Mouse (Mus musculus) embryonic facial prominence, embryonic 12.5 days (tissue): Measurements from ENCODE around the gene Ppm1f. TPM values are rescaled to one million over a fixed set of nuclear protein-coding genes. Genes with fewer than 3 reads are reported as not detected.
"Not testable (repeated sequence)": the region's sequence is repeated elsewhere in the genome, so short reads cannot be mapped to it uniquely, and the experiment has no call there.

Experiments
- ATAC-seq: fragments of 200-750 bp; cut with Nextera tagmentation; 2 replicates; pipeline ENCODE4 v1.8.0; 2017; ENCODE audit not compliant: insufficient number of reproducible peaks, insufficient read depth, low FRiP score, low TSS enrichment
- H3K27ac ChIP-seq: fragments of 300-500 bp; sonication (generic); 2 replicates; pipeline ENCODE4 v1.5.1; 2016; ENCODE audit warnings: mild to moderate bottlenecking
- H3K27me3 ChIP-seq: fragments of 300-500 bp; sonication (generic); 2 replicates; pipeline ENCODE4 v1.6.1; 2016; ENCODE audit warnings: mild to moderate bottlenecking, moderate library complexity
- H3K36me3 ChIP-seq: fragments of 300-500 bp; sonication (generic); 2 replicates; pipeline ENCODE4 v1.6.1; 2016; ENCODE audit warnings: mild to moderate bottlenecking
- H3K4me1 ChIP-seq: fragments of 300-500 bp; sonication (generic); 2 replicates; pipeline ENCODE4 v1.6.1; 2016
- H3K4me2 ChIP-seq: fragments of 300-500 bp; sonication (generic); replicated peaks from 2 replicates; pipeline ENCODE4 v1.6.1; 2016; ENCODE audit warnings: mild to moderate bottlenecking, moderate library complexity
- H3K4me3 ChIP-seq: fragments of 300-500 bp; sonication (generic); 2 replicates; pipeline ENCODE4 v1.5.1; 2016; ENCODE audit warnings: mild to moderate bottlenecking
- H3K9ac ChIP-seq: fragments of 300-500 bp; sonication (generic); 2 replicates; pipeline ENCODE4 v1.6.1; 2016; ENCODE audit warnings: mild to moderate bottlenecking, moderate library complexity
- H3K9me3 ChIP-seq: fragments of 300-500 bp; sonication (generic); 2 replicates; pipeline ENCODE4 v1.6.1; 2016; ENCODE audit warnings: mild to moderate bottlenecking, moderate library complexity
- WGBS: fragments of 180-500 bp; shearing (Covaris S2); methylation state at CpG from one replicate; pipeline ENCODE4 v1.1.7; 2016; 5-methylcytosine and 5-hydroxymethylcytosine counted together
- polyA plus RNA-seq: library from polyadenylated mRNA; unstranded; fragments of >200 nt; fragmentation: Nextera tagmentation; extraction: Ambion mirVana; gene quantifications from 2 replicates; pipeline ENCODE4 v1.2.1, GENCODE M21; 2016

The Ppm1f gene
- polyA plus RNA-seq, 1 experiment from 2014 or later, result 36.3 TPM

GRCm38 (mm10) chr16:16913440-16913839 is 17.2 kb downstream of the Ppm1f start:
- H3K4me1 ChIP-seq, result no peaks in the 10 kb centered on the region
- H3K9ac ChIP-seq, result no peak overlapping the region
- H3K36me3 ChIP-seq, result peaks cover 68% of the 10 kb centered on the region
- H3K4me2 ChIP-seq, result no peak overlapping the region
- no peak for ATAC-seq
- no peak overlapping the region for H3K4me3 ChIP-seq
- WGBS, result 70% methylated on average over 1 of the region's 1 CpGs
- H3K9me3 ChIP-seq, result no peaks in the 10 kb centered on the region
- no peak overlapping the region for H3K27ac ChIP-seq
- no peaks in the 10 kb centered on the region for H3K27me3 ChIP-seq

- no peak overlapping the region for H3K9ac ChIP-seq
- H3K27me3 ChIP-seq, result no peaks in the 10 kb centered on the region
- 94% methylated on average over 7 of the region's 7 CpGs for WGBS
- no peaks in the 10 kb centered on the region for H3K4me1 ChIP-seq
- ATAC-seq, result no peak
- H3K9me3 ChIP-seq, result no peaks in the 10 kb centered on the region
- H3K36me3 ChIP-seq, result peaks cover 84% of the 10 kb centered on the region
- H3K4me2 ChIP-seq, result no peak overlapping the region
- no peak overlapping the region for H3K4me3 ChIP-seq
- H3K27ac ChIP-seq, result no peak overlapping the region
These were observed 22.3 kb downstream of the Ppm1f start for GRCm38 (mm10) chr16:16918441-16919117.

GRCm38 (mm10) chr16:16921021-16921435 is 24.8 kb downstream of the Ppm1f start:
- peaks cover 78% of the 10 kb centered on the region for H3K36me3 ChIP-seq
- no peak for ATAC-seq

GRCm38 (mm10) chr16:16924481-16924880 is 28.2 kb downstream of the Ppm1f start:
- no peak overlapping the region for H3K4me2 ChIP-seq
- no peak for ATAC-seq
- H3K36me3 ChIP-seq, result peaks cover 48% of the 10 kb centered on the region
- H3K9me3 ChIP-seq, result no peaks in the 10 kb centered on the region
- no peaks in the 10 kb centered on the region for H3K4me1 ChIP-seq
- no peak overlapping the region for H3K4me3 ChIP-seq
- H3K9ac ChIP-seq, result no peak overlapping the region
- WGBS, result 91% methylated on average over 3 of the region's 3 CpGs
- H3K27me3 ChIP-seq, result no peaks in the 10 kb centered on the region
- H3K27ac ChIP-seq, result no peak overlapping the region

More at GRCm38 (mm10) chr16:16921021-16921435, 24.8 kb downstream of the Ppm1f start:
- no peaks in the 10 kb centered on the region for H3K4me1 ChIP-seq
- no peak overlapping the region for H3K9ac ChIP-seq
- no peak overlapping the region for H3K4me3 ChIP-seq
- no peaks in the 10 kb centered on the region for H3K27me3 ChIP-seq
- 71% methylated on average over 3 of the region's 3 CpGs for WGBS
- H3K4me2 ChIP-seq, result no peak overlapping the region
- no peaks in the 10 kb centered on the region for H3K9me3 ChIP-seq
- H3K27ac ChIP-seq, result no peak overlapping the region

GRCm38 (mm10) chr16:16926536-16926935 is 30.3 kb downstream of the Ppm1f start:
- no peaks in the 10 kb centered on the region for H3K9me3 ChIP-seq
- H3K36me3 ChIP-seq, result peaks cover 31% of the 10 kb centered on the region
- H3K27me3 ChIP-seq, result no peaks in the 10 kb centered on the region
- no peak overlapping the region for H3K4me3 ChIP-seq
- H3K9ac ChIP-seq, result no peak overlapping the region
- WGBS, result 66% methylated on average over 5 of the region's 5 CpGs
- H3K4me2 ChIP-seq, result no peak overlapping the region
- no peak overlapping the region for H3K27ac ChIP-seq
- H3K4me1 ChIP-seq, result no peaks in the 10 kb centered on the region
- ATAC-seq, result no peak

GRCm38 (mm10) chr16:16928908-16929307 is 32.6 kb downstream of the Ppm1f start:
- not testable (repeated sequence) for H3K9me3 ChIP-seq, H3K27me3 ChIP-seq, H3K9ac ChIP-seq, H3K4me1 ChIP-seq, H3K4me3 ChIP-seq, ATAC-seq, H3K27ac ChIP-seq, H3K4me2 ChIP-seq
- peaks cover 12% of the 10 kb centered on the region for H3K36me3 ChIP-seq
- WGBS, result 63% methylated on average over 3 of the region's 3 CpGs

- Histone ChIP-seq H3K9me3 (no peaks in the 10 kb centered on the region), H3K9ac (no peak overlapping the region), H3K27ac (no peak overlapping the region), H3K27me3 (no peaks in the 10 kb centered on the region), H3K36me3 (no peaks in the 10 kb centered on the region), H3K4me3 (no peak overlapping the region), H3K4me1 (no peaks in the 10 kb centered on the region), H3K4me2 (no peak overlapping the region)
- WGBS, result 79% methylated on average over 3 of the region's 3 CpGs
- no peak for ATAC-seq
These were observed 34.1 kb downstream of the Ppm1f start for GRCm38 (mm10) chr16:16930326-16930725.

- WGBS, result 80% methylated on average over 5 of the region's 5 CpGs
- Histone ChIP-seq H3K4me1 (no peaks in the 10 kb centered on the region), H3K4me2 (no peak overlapping the region), H3K27me3 (no peaks in the 10 kb centered on the region), H3K9ac (no peak overlapping the region), H3K27ac (no peak overlapping the region), H3K36me3 (no peaks in the 10 kb centered on the region), H3K4me3 (no peak overlapping the region), H3K9me3 (no peaks in the 10 kb centered on the region)
- no peak for ATAC-seq
These were observed 34.6 kb downstream of the Ppm1f start for GRCm38 (mm10) chr16:16930810-16931296.

- Histone ChIP-seq H3K27me3 (no peaks in the 10 kb centered on the region), H3K36me3 (no peaks in the 10 kb centered on the region), H3K9me3 (no peaks in the 10 kb centered on the region), H3K27ac (no peak overlapping the region), H3K9ac (no peak overlapping the region), H3K4me1 (no peaks in the 10 kb centered on the region), H3K4me3 (no peak overlapping the region), H3K4me2 (no peak overlapping the region)
- 96% methylated on average over 9 of the region's 9 CpGs for WGBS
- ATAC-seq, result no peak
These were observed 43.3 kb downstream of the Ppm1f start for GRCm38 (mm10) chr16:16939543-16939942.

- H3K4me3 ChIP-seq, result no peak overlapping the region
- no peak overlapping the region for H3K4me2 ChIP-seq
- no peak overlapping the region for H3K27ac ChIP-seq
- H3K4me1 ChIP-seq, result no peaks in the 10 kb centered on the region
- no peaks in the 10 kb centered on the region for H3K36me3 ChIP-seq
- H3K27me3 ChIP-seq, result no peaks in the 10 kb centered on the region
- no peak overlapping the region for H3K9ac ChIP-seq
- no peaks in the 10 kb centered on the region for H3K9me3 ChIP-seq
- WGBS, result 94% methylated on average over 2 of the region's 2 CpGs
- ATAC-seq, result no peak
These were observed 44.8 kb downstream of the Ppm1f start for GRCm38 (mm10) chr16:16941078-16941477.

GRCm38 (mm10) chr16:16958575-16958974 is 62.3 kb downstream of the Ppm1f start:
- no peak for ATAC-seq
- Histone ChIP-seq H3K27ac (no peak overlapping the region), H3K9me3 (no peaks in the 10 kb centered on the region), H3K4me1 (no peaks in the 10 kb centered on the region), H3K9ac (no peak overlapping the region), H3K4me3 (no peak overlapping the region), H3K27me3 (no peaks in the 10 kb centered on the region), H3K36me3 (no peaks in the 10 kb centered on the region), H3K4me2 (no peak overlapping the region)
- WGBS, result 43% methylated on average over 2 of the region's 5 CpGs

- 91% methylated on average over 6 of the region's 6 CpGs for WGBS
- Histone ChIP-seq H3K27ac (no peak overlapping the region), H3K27me3 (no peaks in the 10 kb centered on the region), H3K9me3 (no peaks in the 10 kb centered on the region), H3K4me1 (no peaks in the 10 kb centered on the region), H3K4me3 (no peak overlapping the region), H3K36me3 (no peaks in the 10 kb centered on the region), H3K9ac (no peak overlapping the region), H3K4me2 (no peak overlapping the region)
- no peak for ATAC-seq
These were observed 63.6 kb downstream of the Ppm1f start for GRCm38 (mm10) chr16:16959907-16960306.
